Mouse (Mus musculus) heart, adult 2 months (tissue): ENCODE measurements around the gene Prkag2. TPM values are rescaled to one million over a fixed set of nuclear protein-coding genes. Genes with fewer than 3 reads are reported as not detected.

Experiments
- DNase-seq, 2 experiments: peaks; one replicate each; pipeline ENCODE4 v3.0.0; 2021
- H3K27ac ChIP-seq: fragments of 200-600 bp; 2 replicates; pipeline ENCODE4 v1.8.1; 2022
- H3K27me3 ChIP-seq: fragments of 200-500 bp; 2 replicates; pipeline ENCODE4 v1.6.1; 2012; ENCODE audit warnings: mild to moderate bottlenecking, low read length, inconsistent platforms, mixed read lengths; ENCODE audit not compliant: control insufficient read depth, insufficient read depth
- H3K36me3 ChIP-seq: fragments of 200-500 bp; 2 replicates; pipeline ENCODE4 v1.6.1; 2012; ENCODE audit warnings: low read length, inconsistent platforms; ENCODE audit not compliant: control insufficient read depth, insufficient read depth
- H3K4me1 ChIP-seq: fragments of 200-500 bp; 2 replicates; pipeline ENCODE4 v1.6.1; 2011; ENCODE audit warnings: low read length; ENCODE audit not compliant: control insufficient read depth, insufficient read depth
- H3K4me3 ChIP-seq: fragments of 200-600 bp; 2 replicates; pipeline ENCODE4 v1.8.1; 2022
- H3K79me2 ChIP-seq: fragments of 200-500 bp; replicated peaks from 2 replicates; pipeline ENCODE4 v1.6.1; 2012; ENCODE audit warnings: mild to moderate bottlenecking, inconsistent platforms, low read length, moderate library complexity, mixed read lengths; ENCODE audit not compliant: control insufficient read depth, insufficient read depth
- H3K9ac ChIP-seq: fragments of 200-500 bp; 2 replicates; pipeline ENCODE4 v1.6.1; 2012; ENCODE audit warnings: low read depth, mild to moderate bottlenecking, control low read depth, inconsistent platforms, low read length, mixed read lengths
- CTCF ChIP-seq: fragments of 200-600 bp; IDR thresholded peaks from 2 replicates; pipeline ENCODE4 v1.8.1; 2022; ENCODE audit warnings: antibody characterized with exemption, mild to moderate bottlenecking, moderate library complexity
- EP300 ChIP-seq: fragments of 200-500 bp; IDR thresholded peaks from 2 replicates; pipeline ENCODE4 v1.6.1; 2011; ENCODE audit warnings: low read depth, low read length, control low read depth; ENCODE audit not compliant: insufficient read depth
- POLR2A ChIP-seq: fragments of 200-500 bp; IDR thresholded peaks from 2 replicates; pipeline ENCODE4 v1.6.1; 2011; ENCODE audit warnings: mild to moderate bottlenecking, low read depth, low read length, control low read depth; ENCODE audit not compliant: insufficient read depth
- whole genome bisulfite sequencing: fragments of 180-500 bp; shearing (Covaris S2); methylation state at CpG from one replicate; pipeline ENCODE4 v1.1.7; 2018; 5-methylcytosine and 5-hydroxymethylcytosine counted together
- intact Hi-C: fragments of 180-260 bp; cut with DNase I; formaldehyde crosslinking; loops from one replicate; pipeline ENCODE4 v1.15.1; 2025
- polyA plus RNA-seq: library from polyadenylated mRNA; depleted of rRNA; stranded (reverse); fragments of >200 nt; gene quantifications from 2 replicates; pipeline ENCODE4 v1.2.3, GENCODE M21; 2012
- total RNA-seq, 2 experiments: library from RNA; stranded (reverse); gene quantifications; 2 replicates each; pipeline ENCODE4 v1.2.3; 2021

Gene Prkag2
- total and polyA plus RNA-seq, 3 experiments, result 23.9 to 25.9 (median 25.2) TPM

DNA sequence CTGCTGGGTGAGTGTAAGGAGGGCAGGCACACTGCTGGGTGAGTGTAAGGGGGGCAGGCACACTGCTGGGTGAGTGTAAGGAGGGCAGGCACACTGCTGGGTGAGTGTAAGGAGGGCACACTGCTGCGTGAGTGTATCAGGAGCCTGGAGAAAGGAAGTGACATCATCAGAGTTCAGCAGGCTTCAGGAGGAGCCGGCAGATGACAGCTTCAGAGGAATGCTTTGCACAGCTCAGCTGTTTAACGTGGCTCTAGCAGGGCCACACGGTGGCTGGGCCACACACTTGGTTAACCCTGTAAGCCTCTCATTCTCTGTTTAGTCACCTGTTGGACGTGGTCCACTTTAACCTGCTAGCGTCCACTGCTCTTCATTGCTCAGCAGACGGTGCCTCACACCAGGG is 16.6 kb downstream of the Prkag2 start:
- H3K27me3 ChIP-seq, result no peaks in the 10 kb centered on the region
- no peak for DNase-seq
- TF ChIP-seq CTCF (no peak), POLR2A (no peak), EP300 (no peak)
- H3K79me2 ChIP-seq, result no peaks in the 10 kb centered on the region
- no peak overlapping the region for H3K27ac ChIP-seq
- H3K4me1 ChIP-seq, result peaks cover 8% of the 10 kb centered on the region
- H3K4me3 ChIP-seq, result no peak overlapping the region
- H3K36me3 ChIP-seq, result no peaks in the 10 kb centered on the region
- intact Hi-C loops, result loop anchor here (5.0 kb wide), 1 partner anchor 62 kb away; no protein-coding TSS in a partner anchor
- H3K9ac ChIP-seq, result no peak overlapping the region
- WGBS, result 56% methylated on average over 7 of the region's 7 CpGs

DNA sequence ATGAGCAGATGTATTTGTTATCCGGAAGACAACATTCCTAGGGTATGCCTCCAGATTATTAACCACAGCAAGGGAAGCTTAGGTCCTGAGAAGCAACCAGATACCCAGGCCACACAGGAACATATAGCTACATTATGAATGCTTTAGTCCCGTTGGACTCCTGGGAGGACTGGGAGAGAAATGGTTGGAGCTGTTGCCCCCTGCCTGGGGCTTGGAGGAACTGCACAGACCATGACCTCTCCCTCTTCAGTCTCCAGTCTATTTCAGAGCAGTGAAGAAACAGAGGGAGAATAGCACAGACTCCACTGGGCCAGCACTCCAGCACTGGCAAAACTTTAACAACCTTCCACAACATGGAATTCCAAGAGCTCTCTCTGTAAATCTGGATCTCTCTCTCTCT is 17.9 kb downstream of the Prkag2 start:
- Histone ChIP-seq H3K27me3 (no peaks in the 10 kb centered on the region), H3K9ac (no peak overlapping the region), H3K36me3 (no peaks in the 10 kb centered on the region), H3K27ac (no peak overlapping the region), H3K79me2 (no peaks in the 10 kb centered on the region), H3K4me1 (peaks cover 8% of the 10 kb centered on the region), H3K4me3 (no peak overlapping the region)
- DNase-seq, result no peak
- intact Hi-C loops, result loop anchor here (5.0 kb wide), 1 partner anchor 60 kb away; no protein-coding TSS in a partner anchor
- WGBS, result 35% methylated on average over 2 of the region's 2 CpGs
- TF ChIP-seq EP300 (no peak), POLR2A (no peak), CTCF (peak; percentile 80)

DNA sequence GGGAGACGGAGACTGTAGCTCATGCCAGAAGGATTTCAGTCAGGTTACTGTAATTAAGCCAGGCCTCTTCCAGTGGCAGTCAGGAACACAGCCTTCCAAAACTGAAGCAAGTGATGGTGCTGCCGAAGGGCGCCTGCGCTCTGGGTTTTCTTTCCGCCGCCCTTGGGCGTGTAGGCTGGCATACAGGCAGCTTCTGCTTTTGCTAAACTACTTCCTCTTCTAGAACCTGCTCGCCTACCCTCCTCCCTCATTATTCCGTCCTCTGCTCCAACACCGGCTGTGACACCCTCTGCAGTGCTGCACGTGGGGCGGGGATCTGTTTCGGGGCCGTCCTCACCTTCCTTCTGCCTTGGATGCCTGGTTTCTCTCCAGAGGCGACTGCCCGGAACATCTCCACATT is 18.9 kb downstream of the Prkag2 start:
- WGBS, result 85% methylated on average over 16 of the region's 16 CpGs
- Histone ChIP-seq H3K4me1 (peaks cover 6% of the 10 kb centered on the region), H3K4me3 (no peak overlapping the region), H3K27ac (no peak overlapping the region), H3K36me3 (no peaks in the 10 kb centered on the region), H3K27me3 (no peaks in the 10 kb centered on the region), H3K79me2 (peaks cover 2% of the 10 kb centered on the region; the same call in 1 of the 2 replicates), H3K9ac (no peak overlapping the region)
- TF ChIP-seq POLR2A (no peak), CTCF (no peak), EP300 (no peak)
- DNase-seq, result peak in 1 of 2 experiments; percentile 74
- intact Hi-C loops, result loop anchor here (5.0 kb wide), 1 partner anchor 59 kb away; no protein-coding TSS in a partner anchor

DNA sequence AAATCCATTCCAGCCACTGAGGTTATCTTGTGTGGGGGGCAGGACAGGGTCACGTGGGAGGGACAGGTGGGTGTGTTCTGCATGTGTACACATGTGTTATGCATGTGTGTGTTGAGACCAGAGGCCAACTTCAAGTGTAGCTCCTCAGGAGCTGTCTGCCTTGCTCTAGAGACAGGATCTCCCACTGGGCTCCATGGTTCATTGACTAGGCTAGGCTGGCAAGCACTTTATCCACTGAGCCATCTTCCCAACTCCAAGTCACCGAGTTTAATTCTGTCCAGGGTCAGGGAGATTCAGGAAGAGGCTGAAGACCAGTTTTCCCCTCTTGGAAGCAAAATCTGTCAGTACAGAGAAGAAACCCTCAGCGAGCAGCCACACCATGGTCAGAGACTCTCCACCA is 19.4 kb downstream of the Prkag2 start:
- Histone ChIP-seq H3K9ac (no peak overlapping the region), H3K4me3 (no peak overlapping the region), H3K79me2 (peaks cover 2% of the 10 kb centered on the region; the same call in 1 of the 2 replicates), H3K36me3 (no peaks in the 10 kb centered on the region), H3K4me1 (peaks cover 4% of the 10 kb centered on the region; the same call in 1 of the 2 replicates), H3K27ac (no peak overlapping the region), H3K27me3 (no peaks in the 10 kb centered on the region)
- TF ChIP-seq CTCF (no peak), EP300 (no peak), POLR2A (no peak)
- intact Hi-C loops, result loop anchor here (5.0 kb wide), 1 partner anchor 59 kb away; no protein-coding TSS in a partner anchor
- no peak for DNase-seq
- WGBS, result 72% methylated on average over 3 of the region's 3 CpGs

DNA sequence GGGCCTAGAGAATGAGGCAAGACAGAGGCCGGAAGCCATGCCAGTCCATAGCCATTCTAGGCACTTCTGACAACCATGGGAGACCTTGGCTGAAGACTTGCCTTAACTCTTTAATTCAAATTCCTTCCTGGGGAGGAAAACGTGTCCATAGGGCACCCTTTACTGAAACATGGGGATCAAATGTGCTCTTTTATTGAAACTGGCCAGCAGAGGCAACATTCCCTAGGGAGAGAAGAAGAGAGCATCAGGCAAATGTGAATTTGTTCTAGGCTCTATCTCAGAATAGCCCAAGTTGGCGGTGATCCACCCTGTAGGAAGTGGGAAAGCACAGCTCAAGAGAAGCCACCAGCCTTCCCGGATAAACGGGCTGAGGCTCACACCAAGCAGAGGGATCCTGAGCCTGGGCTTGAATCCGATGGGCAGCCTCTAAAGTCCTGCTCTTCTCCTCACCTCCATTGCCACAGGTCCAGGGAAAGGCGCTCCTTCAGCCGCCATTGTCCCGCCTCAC is 19.9 kb downstream of the Prkag2 start:
- 85% methylated on average over 9 of the region's 9 CpGs for WGBS

DNA sequence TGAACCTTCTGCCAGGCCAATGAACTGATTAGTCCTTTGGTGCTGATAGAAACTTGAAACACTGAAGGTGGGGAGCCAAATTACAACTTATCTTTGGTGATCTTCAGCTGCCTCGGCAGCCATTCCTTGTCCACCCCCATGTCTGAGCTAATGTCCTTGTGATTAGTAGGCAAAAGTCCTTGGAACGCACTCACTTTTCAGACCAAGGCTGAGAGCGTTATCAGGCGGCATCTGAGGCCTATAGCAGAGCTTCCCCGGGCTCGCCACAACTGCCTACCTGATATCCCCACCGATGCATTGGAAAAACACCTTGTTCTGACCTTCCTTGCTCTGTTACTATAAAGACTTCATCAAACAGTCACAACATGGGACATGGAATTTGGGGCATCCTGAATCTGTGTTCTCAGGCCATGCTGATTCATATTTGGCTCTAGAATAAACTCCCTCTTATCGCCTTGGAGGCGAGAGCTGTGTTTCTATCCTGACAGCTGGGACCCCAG is 20.6 kb downstream of the Prkag2 start:
- Histone ChIP-seq H3K27ac (no peak overlapping the region), H3K9ac (no peak overlapping the region), H3K79me2 (peaks cover 2% of the 10 kb centered on the region; the same call in 1 of the 2 replicates), H3K4me3 (no peak overlapping the region), H3K27me3 (no peaks in the 10 kb centered on the region), H3K4me1 (peaks cover 2% of the 10 kb centered on the region; the same call in 1 of the 2 replicates), H3K36me3 (no peaks in the 10 kb centered on the region)
- WGBS, result 84% methylated on average over 9 of the region's 9 CpGs
- no peak for TF ChIP-seq EP300
- DNase-seq, result no peak
- intact Hi-C loops, result loop anchor here (5.0 kb wide), 1 partner anchor 58 kb away; no protein-coding TSS in a partner anchor

More for the DNA sequence above, 19.9 kb downstream of the Prkag2 start:
- Histone ChIP-seq H3K27me3 (no peaks in the 10 kb centered on the region), H3K79me2 (peaks cover 2% of the 10 kb centered on the region; the same call in 1 of the 2 replicates), H3K4me3 (no peak overlapping the region), H3K36me3 (no peaks in the 10 kb centered on the region), H3K27ac (no peak overlapping the region), H3K4me1 (peaks cover 2% of the 10 kb centered on the region; the same call in 1 of the 2 replicates), H3K9ac (no peak overlapping the region)
- intact Hi-C loops, result loop anchor here (5.0 kb wide), 1 partner anchor 58 kb away; no protein-coding TSS in a partner anchor
- DNase-seq, result no peak
- no peak for TF ChIP-seq CTCF
- no peak for TF ChIP-seq POLR2A
- no peak for TF ChIP-seq EP300
